Comparison of ENCODE assay signal across 8 mouse cellular contexts in the genomic region with DNA sequence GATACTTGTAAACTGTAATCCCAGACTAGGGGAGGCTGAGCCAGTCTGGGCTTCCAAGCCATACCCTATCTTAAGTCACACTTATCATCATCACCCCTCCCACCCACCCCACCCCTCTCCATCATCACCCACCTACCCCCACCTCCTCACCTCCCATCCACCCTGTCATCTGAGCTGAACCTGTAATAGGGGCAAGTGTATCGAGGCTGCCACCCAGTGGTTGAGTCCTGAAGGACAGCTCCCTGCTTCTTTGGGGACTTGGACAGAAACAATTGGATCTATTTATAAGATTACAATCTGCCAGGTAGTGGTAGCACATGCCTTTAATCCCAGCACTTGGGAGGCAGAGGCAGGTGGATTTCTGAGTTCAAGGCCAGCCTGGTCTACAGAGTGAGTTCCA. TPM values are rescaled to one million over a fixed set of nuclear protein-coding genes. Genes with fewer than 3 reads are reported as not detected.
A peak's percentile ranks its signal among the peaks of the same experiment; 100 is the strongest.
DNase-seq lines count a peak whose midpoint lies in the region; ATAC-seq lines count a peak whose summit lies in the region.

No protein-coding gene starts in this region.

- intact Hi-C loops in left cerebral cortex, postnatal 4 days (cut with DNase I) = no loop called here

- DNase-seq in cerebellum, postnatal 10 days = peak; percentile 45 to 53
- no peak for DNase-seq in cerebellum, adult 8-10 months
- DNase-seq in left cerebral cortex, adult 18-20 months (ENCODE audit: low spot score in 2 of 2) = peak; percentile 49 to 63
- no peak for DNase-seq in left cerebral cortex, postnatal 4 days
- peak; percentile 67 for DNase-seq in R1 (ENCODE audit: low read depth, low spot score)
- peak; percentile 50 to 84 for DNase-seq in kidney, adult 8-10 months
- no peak for DNase-seq in ovary, adult 18-20 months (ENCODE audit: low spot score)

- peak; percentile 71 for ATAC-seq in megakaryocyte, adult 5-6 weeks (ENCODE audit: poor library complexity, severe bottlenecking)

RNA-seq across cellular contexts. Expression of a gene that starts 22.7 kb away (rescaled TPM):
- 10 to 100 TPM; 81.7 to 82.1 TPM for total RNA-seq in left cerebral cortex, adult 18-20 months (2021)
- total RNA-seq in left cerebral cortex, postnatal 4 days (2021) = 10 to 100 TPM; 51.7 to 54.1 TPM
- total RNA-seq in megakaryocyte, adult 5-6 weeks (2015) = 5.2 and 6.9 TPM in 2 replicates
- total RNA-seq in megakaryocyte, adult 5-6 weeks (2017) = 5.8 and 6.3 TPM in 2 replicates

RNA-seq across cellular contexts. Expression of a gene that starts 26.5 kb away (rescaled TPM):
- total RNA-seq in left cerebral cortex, adult 18-20 months (2021) = not detected
- total RNA-seq in left cerebral cortex, postnatal 4 days (2021) = not detected
- not detected in 2 replicates for total RNA-seq in megakaryocyte, adult 5-6 weeks (2015)
- not detected in 2 replicates for total RNA-seq in megakaryocyte, adult 5-6 weeks (2017)

RNA-seq across cellular contexts. Expression of a gene that starts 34.6 kb away (rescaled TPM):
- total RNA-seq in left cerebral cortex, adult 18-20 months (2021) = 10 to 100 TPM; 54.8 to 55.3 TPM
- 10 to 100 TPM; 65.9 to 67.5 TPM for total RNA-seq in left cerebral cortex, postnatal 4 days (2021)
- total RNA-seq in megakaryocyte, adult 5-6 weeks (2015) = 7.2 and 8.3 TPM in 2 replicates
- 10.0 and 11.2 TPM in 2 replicates for total RNA-seq in megakaryocyte, adult 5-6 weeks (2017)

RNA-seq across cellular contexts. Expression of a gene that starts 54.1 kb away (rescaled TPM):
- total RNA-seq in left cerebral cortex, adult 18-20 months (2021) = 100 to 1,000 TPM; 227 to 234 TPM
- total RNA-seq in left cerebral cortex, postnatal 4 days (2021) = 100 to 1,000 TPM; 310 to 311 TPM
- 172 and 178 TPM in 2 replicates for total RNA-seq in megakaryocyte, adult 5-6 weeks (2015)
- 167 and 192 TPM in 2 replicates for total RNA-seq in megakaryocyte, adult 5-6 weeks (2017)

RNA-seq across cellular contexts. Expression of a gene that starts 54.6 kb away (rescaled TPM):
- total RNA-seq in left cerebral cortex, adult 18-20 months (2021) = 10 to 100 TPM; 20.3 to 28.0 TPM
- 10 to 100 TPM; 14.4 to 17.8 TPM for total RNA-seq in left cerebral cortex, postnatal 4 days (2021)
- total RNA-seq in megakaryocyte, adult 5-6 weeks (2015) = 24.3 and 26.6 TPM in 2 replicates
- 7.2 and 8.7 TPM in 2 replicates for total RNA-seq in megakaryocyte, adult 5-6 weeks (2017)

Comparison
In these comparisons a context has a peak if more than half of its experiments do, and no peak if none do; other contexts are left out.
1. DNase-seq: peak in cerebellum, postnatal 10 days (2 of 2), left cerebral cortex, adult 18-20 months (2 of 2), R1 (single experiment) and kidney, adult 8-10 months (2 of 2); none in cerebellum, adult 8-10 months (single experiment), left cerebral cortex, postnatal 4 days (single experiment) and ovary, adult 18-20 months (single experiment).
2. RNA of a gene that starts 22.7 kb away (total RNA-seq): 81.7 to 82.1 TPM in left cerebral cortex, adult 18-20 months and 51.7 to 54.1 TPM in left cerebral cortex, postnatal 4 days; 5.2 to 6.9 TPM in megakaryocyte, adult 5-6 weeks; every median in the first group is over 4 times any median in the second.
3. RNA of a gene that starts 34.6 kb away (total RNA-seq): 65.9 to 67.5 TPM in left cerebral cortex, postnatal 4 days and 54.8 to 55.3 TPM in left cerebral cortex, adult 18-20 months; 7.2 to 11.2 TPM in megakaryocyte, adult 5-6 weeks; every median in the first group is over 4 times any median in the second.